Mouse (Mus musculus) embryonic fibroblast, embryonic 13.5 days (primary cell): ENCODE data around the gene Mrpl17.

Source experiments
- CTCF ChIP-seq: IDR thresholded peaks from 2 replicates; pipeline ENCODE4 v1.5.1; 2011; ENCODE audit warnings: mild to moderate bottlenecking, control low read depth, low read length, moderate library complexity, borderline replicate concordance; ENCODE audit not compliant: insufficient read depth
- POLR2A ChIP-seq: IDR thresholded peaks from 2 replicates; pipeline ENCODE4 v1.6.1; 2011; ENCODE audit warnings: low read depth, mild to moderate bottlenecking, control low read depth, low read length, moderate library complexity

- TF ChIP-seq CTCF (no peak), POLR2A (no peak)
These were observed 49.0 kb downstream of the Mrpl17 start for GRCm38 (mm10) chr7:105761813-105762484.
